Mouse (Mus musculus) left cerebral cortex, postnatal 36 days (tissue): ENCODE data around the gene Rps25. TPM values are rescaled to one million over a fixed set of nuclear protein-coding genes. Genes with fewer than 3 reads are reported as not detected.
"Not testable (repeated sequence)": the region's sequence is repeated elsewhere in the genome, so short reads cannot be mapped to it uniquely, and the experiment has no call there.

Experiments
- DNase-seq, 2 experiments: peaks; one replicate each; pipeline ENCODE4 v3.0.0; 2021 to 2022; ENCODE audit warnings: low spot score in 2 of 2, mixed read lengths in 1 of 2
- intact Hi-C: fragments of 180-260 bp; cut with DNase I; formaldehyde crosslinking; loops from one replicate; pipeline ENCODE4 v1.15.1; 2025
- total RNA-seq, 2 experiments: library from RNA; stranded (reverse); gene quantifications; 2 replicates each; pipeline ENCODE4 v1.2.3; 2021

Rps25 gene
- total RNA-seq, 2 experiments from 2014 or later = 631 to 695 TPM

DNA sequence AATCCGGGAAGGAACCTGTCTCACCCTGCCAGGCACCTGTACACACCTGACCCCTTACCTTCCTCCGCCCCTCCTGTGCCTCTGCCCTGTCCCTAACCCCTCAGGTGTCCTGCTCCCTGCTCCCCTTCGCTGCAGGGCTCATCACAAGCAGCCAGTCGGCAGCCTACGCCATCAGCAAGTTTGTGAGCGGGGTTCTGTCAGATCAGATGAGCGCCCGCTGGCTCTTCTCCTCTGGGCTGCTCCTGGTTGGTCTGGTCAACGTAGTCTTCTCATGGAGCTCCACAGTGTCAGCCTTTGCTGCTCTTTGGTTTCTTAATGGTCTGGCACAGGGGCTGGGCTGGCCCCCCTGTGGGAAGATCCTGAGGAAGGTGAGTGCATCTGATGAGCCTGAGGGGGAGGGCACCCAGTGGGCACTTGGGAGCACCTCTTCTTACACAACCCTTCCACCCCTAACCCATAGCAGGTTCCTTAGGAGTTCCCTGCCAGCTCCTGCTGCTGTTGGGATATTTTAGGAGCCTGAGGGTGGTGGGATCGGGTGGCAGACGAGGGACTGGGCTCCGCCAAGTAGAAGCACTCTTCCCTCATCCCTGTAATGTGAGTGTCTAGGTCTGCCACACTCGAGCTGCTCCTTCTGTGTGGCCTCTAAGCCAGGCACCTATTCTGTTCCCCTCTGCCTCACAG, 7.7 kb upstream of the Rps25 start:
- DNase-seq = peak in 1 of 2 experiments; percentile 11
- intact Hi-C loops = loop anchor here (10.0 kb wide), 1 partner anchor 414 kb away; no protein-coding TSS in a partner anchor

DNA sequence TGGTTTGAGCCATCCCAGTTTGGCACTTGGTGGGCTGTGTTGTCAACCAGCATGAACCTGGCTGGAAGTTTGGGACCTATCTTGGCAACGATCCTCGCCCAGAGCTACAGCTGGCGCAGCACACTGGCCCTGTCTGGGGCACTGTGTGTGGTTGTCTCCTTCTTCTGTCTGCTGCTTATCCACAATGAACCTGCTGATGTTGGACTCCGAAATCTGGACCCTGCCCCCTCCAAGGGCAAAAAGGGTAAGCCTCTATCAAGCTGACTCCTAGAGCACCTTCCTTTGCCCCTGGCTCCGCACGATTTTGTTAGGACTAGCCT, 7.2 kb upstream of the Rps25 start:
- intact Hi-C loops = loop anchor here (10.0 kb wide), 1 partner anchor 415 kb away; no protein-coding TSS in a partner anchor
- DNase-seq = no peak

DNA sequence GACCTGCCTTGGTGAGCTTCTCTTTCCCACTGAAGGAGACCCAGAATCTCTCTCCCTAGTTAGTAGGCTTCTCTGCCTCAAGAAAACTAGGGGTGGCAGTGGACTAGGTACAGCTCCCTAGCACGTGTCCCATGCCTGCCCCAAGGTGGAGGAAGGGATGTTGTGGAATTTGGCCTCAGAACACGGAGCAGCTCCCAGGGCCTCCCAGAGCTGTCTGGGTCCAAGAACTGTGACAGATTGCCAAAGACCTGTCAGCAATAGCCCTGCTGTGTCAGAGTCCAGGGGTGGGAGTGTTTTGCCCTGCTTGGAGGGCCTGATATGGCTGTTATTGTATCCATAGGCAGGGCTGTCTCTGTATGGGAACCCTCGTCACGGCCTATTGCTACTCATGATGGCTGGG, 5.9 kb upstream of the Rps25 start:
- no peak for DNase-seq
- intact Hi-C loops = no loop called here

DNA sequence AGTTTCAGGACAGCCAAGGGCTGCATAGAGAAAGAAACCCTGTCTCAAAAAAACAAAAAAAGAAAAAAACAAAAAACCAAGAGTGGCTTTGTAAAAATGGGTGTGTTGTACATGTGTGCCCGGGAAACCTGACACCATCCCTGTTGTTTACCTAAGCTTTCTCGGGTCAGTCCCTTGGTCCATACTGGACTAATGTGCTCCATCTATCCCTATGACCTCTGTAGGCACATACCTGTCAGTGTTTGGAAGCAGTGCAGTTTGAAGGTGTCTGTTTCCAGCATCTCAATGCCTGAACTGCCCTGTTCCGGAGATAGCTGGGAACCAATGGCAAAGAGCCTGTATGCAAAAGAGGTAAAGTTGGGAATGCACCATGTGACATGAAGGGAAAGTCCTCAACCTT, 1.9 kb upstream of the Rps25 start:
- DNase-seq = no peak
- intact Hi-C loops = no loop called here

DNA sequence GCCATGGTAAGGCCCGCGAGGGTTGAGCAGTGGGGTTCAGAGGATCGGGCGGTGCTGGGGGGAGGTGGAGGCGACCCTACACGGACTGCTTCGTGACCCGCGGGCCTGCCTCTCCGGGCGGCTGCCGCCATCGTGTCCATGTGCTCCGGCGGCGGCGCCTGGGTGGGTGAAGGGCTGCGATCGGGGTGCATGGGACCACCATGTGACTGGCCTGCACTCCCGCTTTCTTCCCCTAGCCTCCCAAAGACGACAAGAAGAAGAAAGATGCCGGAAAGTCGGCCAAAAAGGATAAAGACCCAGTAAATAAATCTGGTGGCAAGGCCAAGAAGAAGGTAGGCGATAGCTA, 786 bp downstream of the Rps25 start:
- intact Hi-C loops = no loop called here
- DNase-seq = no peak

DNA sequence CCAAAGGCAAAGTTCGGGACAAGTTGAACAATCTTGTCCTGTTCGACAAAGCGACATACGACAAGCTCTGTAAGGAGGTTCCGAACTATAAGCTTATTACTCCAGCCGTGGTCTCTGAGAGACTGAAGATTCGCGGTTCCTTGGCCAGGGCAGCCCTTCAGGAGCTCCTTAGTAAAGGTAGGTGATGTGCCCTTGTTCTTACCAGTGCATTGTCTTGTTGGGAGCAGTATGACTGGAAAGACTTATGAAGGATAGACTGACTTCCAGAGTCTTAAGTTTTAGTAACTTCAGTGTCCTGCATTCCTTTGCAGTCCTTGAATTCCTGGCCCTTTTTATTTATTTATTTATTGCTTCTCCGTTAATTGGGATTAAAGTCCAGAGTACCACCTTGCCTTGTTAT, 1.8 kb downstream of the Rps25 start:
- intact Hi-C loops, DNase-seq: not testable (repeated sequence)

DNA sequence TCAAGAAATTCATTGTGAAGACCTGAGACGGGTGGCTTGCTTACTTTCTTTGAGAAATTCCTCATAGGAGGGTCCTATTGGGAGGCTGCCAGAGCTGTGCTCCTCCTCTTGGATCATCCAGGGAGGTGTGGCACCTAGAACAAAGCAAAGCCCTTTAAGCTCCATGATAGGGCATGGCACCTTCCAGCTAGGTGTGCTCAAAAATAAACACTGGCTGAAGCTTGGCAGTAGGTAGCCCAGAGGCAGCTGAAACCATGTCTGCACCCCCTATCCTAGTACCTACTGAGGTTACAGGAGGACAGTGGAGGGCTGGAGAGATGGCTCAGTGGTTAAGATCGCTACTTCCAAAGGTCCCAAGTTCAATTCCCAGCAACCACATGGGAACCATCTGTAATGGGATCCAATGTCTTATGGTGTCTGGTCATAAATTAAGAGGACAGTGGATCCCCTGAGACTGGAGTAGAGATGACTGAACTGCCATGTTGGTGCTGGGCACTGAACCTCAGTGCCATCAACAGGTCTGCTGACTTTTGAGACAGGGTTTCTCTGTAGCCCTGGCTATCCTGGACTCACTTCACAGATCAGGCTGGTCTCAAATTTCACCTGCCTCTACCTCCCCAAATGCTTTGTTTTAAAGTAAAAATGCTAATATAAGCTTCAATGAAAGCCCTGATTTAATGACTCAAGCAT, 3.9 kb downstream of the Rps25 start:
- DNase-seq = no peak
- intact Hi-C loops = no loop called here

DNA sequence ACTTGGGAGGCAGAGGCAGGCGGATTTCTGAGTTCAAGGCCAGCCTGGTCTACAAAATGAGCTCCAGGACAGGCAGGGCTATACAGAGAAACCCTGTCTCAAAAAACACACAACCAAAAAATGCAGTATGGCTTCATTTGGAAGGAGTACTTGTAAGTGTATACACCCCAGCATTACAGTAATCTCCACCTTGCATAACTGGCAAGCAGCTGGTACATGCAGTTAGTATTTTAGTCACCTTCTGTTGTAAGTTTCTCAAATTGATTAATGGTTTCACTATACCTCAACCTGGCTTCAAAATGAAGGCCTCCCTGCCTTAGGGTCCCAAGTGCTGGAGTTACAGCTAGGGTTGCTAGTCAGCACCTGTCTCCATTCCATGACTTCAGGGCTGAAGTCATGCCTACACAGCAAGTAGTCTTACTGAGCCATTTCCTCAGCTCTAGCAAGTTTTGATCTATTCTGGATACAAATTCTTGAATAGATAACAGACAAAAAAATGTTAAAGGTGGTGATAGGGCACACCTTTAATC, 4.7 kb downstream of the Rps25 start:
- no peak for DNase-seq
- intact Hi-C loops = no loop called here

DNA sequence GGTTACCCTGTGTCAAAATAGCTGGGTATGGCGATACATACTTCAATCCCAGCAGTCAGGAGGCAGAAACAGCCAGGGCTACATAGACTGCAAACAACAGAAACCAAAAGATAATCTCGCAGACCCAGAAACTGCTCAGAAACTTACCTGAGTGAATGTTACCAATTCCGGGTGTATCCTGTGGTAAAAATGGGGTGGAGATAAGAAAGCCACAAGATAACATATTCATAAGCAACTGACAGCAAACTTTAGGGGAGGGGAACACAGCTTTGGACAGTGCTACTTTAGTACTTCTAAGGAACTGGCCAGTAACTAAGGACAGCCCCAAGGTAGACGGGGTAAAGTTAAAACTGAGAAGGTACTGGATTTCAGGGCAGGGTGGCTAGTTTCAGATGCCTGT, 5.4 kb downstream of the Rps25 start:
- DNase-seq = no peak
- intact Hi-C loops = no loop called here

DNA sequence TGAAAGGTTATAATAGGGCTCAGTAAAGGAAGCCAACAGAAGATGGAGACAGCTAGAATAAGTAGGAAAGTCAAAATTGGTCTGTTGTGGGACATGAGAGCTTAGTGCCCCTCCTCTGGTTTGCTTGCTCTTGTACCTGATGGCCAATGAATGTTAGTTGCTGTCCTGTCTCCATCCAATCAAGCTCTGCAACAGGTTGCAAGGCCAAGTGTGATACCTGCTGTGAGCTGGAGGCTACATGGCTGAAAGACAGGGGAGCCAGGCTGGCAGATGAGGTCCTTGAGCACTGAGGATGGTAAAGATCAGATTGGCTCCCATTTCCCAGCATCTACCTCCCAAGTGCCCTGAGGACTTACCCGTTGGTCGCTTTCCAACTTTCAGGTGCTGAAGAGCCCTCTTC, 5.8 kb downstream of the Rps25 start:
- intact Hi-C loops = no loop called here
- no peak for DNase-seq

DNA sequence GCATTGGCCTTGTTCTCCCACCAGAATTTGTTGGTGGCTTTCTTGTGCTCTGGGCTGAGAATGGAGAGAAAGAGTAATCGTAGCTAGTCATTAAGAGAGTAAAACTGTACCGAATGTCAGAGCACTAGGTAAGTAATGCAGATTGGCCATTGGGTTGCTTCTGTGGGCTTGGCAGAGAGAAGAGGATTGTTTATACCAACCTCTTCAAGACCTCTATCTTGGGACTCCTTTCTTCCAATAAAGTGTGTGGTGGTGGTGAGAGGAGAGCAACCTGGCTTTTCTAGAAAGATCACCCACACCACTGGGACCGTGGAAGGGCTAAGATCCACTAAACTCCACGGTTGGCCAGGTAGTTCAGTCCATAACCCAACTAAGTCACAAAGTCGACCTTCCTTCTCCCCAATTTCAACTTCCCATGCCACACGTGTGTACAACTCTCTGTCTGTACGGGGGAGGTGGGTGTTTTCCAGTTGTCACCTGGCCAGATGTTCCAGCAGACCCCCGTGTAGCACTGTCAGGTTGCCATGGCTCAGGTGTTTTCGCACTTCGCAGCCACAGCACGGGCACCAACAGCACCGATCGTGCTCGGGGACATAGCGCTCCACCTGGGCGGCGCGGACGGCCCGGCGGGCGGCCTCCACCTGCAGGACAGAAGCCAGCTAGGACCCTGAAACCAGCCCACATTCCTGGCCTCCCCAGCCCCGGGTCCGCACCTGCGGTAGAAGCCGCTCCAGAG, 10.4 kb downstream of the Rps25 start:
- intact Hi-C loops = no loop called here
- no peak for DNase-seq

DNA sequence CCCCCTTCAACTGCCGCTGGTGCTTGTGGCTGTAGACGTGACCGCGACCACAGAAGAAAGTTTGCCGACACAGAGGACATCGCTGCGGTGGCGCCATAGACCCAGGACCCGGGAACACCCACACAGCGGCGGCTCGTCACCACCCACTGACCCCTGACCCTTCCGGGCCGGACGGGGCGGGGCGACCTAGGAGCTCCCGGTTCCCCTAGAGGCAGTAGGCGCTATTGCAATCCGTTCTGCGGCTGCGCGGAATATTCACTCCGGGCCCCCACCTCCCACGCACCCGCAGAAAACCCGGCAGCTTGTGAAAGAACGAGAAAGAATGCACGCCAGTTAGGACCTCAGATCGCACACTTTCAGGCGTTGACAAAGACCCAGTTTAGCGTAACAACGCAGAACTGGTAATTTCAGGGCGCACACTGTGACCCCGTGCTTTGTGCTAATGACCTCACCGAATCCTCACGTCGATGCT, 11.0 kb downstream of the Rps25 start:
- DNase-seq = peak; percentile 94 to 96
- intact Hi-C loops = no loop called here

DNA sequence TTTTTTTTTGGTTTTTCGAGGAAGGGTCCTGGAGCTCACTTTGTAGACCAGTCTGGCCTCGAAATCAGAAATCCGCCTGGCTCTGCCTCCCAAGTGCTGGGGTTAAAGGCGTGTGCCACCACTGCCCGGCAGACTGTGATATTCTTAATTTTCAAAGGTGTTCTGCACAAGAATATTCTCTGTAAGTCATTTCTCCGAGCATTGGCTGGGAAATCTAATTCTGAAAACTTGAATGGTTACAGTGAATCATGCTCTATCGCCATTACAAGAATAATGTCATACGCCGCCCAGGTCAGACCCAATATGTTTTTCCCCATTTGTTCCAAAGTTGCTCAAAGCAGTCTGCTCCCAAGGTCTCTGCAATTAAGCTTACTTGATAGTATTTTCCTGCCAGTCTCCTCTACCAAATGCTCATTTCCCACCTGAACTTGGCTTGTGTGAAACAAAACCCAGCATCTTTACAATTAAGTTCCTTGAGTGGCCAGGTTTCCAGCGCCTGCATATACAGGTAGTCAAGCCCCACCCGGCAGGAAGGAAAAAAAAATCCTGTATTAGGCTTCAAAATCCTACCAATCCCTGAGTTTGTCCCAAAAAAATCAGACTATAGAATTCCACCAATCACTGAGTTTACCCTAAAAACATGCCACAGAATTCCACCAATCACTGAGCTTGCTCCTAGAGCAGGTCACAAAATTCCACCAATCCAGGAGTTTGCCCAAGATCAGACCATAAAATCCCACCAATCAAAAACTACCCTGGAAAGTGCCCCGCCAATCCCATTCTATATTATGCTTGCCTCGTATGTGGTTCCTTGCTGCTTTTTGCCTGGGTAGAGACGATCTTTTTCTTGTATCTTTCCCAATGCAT, 11.8 kb downstream of the Rps25 start, which contains the start of gene Ccdc84:
Gene Ccdc84, minus strand, starts transcription at position 51 of the 867 bp plus-strand sequence.
- DNase-seq = no peak
- intact Hi-C loops = no loop called here

DNA sequence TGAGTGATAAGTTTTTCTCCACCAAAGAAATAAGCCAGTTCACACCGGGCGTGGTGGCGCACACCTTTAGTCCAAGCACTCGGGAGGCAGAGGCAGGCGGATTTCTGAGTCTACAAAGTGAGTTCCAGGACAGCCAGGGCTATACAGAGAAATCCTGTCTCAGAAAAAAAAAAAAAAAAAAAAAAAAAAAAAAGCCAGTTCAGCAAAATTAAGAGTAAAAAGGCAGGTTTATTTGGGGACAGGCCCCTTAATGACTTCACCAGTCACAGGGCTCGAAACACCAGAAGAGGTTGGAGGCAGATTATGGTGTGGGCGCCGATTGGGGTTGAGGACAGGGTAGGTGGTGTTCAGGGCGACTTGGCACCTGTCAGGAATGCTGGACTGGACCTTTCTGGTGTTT, 12.8 kb downstream of the Rps25 start:
- DNase-seq, intact Hi-C loops: not testable (repeated sequence)

DNA sequence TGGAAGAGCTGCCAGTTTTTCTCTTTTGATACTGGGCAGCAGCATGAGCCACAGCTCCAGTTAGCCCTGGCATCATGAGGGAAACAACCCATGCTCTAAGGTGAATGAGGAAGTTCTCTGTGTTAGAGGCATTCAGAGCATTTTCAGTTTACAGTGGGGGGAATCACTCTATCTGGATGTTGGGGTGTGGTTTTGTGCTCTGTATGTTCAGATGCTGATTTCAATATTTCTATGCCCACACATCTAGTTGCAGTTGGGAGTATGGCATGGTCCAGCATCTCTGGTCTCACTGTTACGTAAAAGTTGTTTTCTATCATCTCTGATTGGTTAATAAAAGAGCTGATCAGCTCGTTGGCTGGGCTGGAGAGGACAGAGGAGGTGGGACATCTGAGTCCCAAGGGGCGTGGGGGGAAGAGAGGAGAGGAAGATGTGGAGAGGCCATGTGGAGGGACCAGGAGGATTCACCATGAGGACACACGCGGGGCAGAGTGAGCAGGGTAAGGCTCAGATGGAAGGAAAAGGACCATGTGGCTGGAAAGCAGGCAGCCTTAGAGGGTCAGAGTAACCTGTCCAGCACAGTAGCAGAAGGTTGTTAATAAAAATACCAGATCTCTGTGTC, 13.4 kb downstream of the Rps25 start:
- intact Hi-C loops = no loop called here

DNA sequence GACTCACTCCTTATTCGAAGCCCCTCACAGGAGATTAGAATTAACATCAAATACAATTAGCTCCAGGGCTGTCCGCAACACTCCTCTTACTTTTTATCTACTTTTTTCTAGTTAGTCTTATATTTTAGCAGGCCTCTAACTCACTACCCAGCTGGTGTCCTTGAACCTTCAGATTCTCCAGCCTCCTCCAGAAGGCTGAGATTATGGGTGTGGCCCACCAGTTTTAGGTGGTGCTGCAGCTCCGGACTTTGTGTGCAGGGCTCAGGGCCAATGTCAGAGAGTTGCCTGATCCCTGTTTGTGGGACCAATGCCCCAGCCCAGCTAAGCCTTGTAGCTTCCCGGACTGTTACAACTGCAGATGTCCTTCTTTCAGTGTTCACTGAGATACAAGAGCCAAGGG, 16.6 kb downstream of the Rps25 start:
- intact Hi-C loops = no loop called here
- no peak for DNase-seq

More for the DNA sequence above, 13.4 kb downstream of the Rps25 start:
- DNase-seq = no peak

DNA sequence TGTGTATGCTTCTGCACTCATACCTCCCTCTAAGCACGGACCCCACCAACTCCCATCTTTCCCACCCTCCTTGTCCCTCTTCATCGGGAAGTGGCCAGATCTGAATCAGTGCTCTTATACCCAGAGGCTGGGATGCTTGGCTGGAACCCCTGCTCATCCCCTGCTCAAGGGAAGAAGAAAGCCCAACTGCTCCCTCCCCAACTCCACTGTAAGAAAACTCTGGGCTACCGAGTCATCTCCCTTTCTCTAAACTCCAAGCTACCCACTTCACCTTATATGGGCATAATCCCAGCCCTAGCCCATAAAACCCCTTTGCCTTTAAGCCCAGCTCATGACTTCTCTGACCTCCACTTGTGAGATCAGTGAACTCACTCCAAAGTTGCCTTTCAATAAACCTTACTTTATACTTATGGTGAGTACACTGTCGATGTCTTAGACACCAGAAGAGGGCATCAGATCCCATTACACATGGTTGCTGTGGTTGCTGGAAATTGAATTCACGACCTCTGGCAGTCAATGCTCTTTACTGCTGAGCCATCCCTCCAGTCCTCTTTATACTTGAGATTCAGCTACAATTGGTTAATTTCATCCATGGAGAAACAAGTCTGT, 25.7 kb downstream of the Rps25 start:
- DNase-seq = no peak
- intact Hi-C loops = no loop called here

DNA sequence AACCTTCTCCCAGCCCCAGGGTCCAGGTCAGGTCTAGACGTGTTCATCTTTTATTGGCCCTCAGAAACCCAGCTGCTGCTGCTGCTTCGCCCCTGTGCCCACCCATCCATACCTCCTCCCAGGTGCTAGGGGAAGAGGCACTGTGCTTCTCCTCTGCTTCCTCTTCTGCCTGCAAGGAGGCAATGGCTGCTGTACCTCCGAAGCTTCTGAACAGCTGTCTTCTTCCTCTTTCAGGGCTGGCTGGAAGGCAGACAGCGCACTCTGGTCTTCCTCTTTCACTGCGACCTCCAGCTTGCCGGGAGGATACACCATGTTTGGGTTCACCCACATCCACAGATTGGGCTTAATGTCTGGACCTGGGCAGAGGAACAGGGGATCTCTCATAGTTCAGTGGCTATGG, 28.8 kb downstream of the Rps25 start:
- DNase-seq = no peak
- intact Hi-C loops = no loop called here

DNA sequence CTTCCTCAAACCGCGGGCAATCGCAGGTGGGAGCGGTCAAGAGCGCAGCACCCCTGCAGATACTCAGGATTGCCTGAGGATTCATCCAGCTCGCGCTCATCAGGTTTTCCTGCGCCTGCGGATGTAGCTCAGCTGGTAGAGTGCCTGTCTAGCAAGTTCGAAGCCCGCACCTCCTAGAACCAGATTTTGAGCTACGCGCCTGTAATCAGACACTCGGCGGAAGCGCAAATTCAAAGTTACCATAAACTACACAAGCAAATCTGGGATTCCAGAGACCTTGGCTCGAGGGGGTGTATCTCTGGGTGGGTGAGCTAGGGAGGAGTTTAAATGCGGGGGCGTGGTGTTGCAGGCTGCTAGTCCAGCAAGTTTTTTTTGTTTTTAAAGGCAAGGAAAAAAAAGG, 34.0 kb downstream of the Rps25 start, which contains the start of gene Foxr1:
Gene Foxr1, minus strand, starts transcription at position 176 of the 400 bp plus-strand sequence.
- DNase-seq = no peak
- intact Hi-C loops = no loop called here
